Mouse (Mus musculus): ENCODE results near the gene Reep6.
A peak's percentile ranks its signal among the peaks of the same experiment; 100 is the strongest.

The Reep6 gene

DNA sequence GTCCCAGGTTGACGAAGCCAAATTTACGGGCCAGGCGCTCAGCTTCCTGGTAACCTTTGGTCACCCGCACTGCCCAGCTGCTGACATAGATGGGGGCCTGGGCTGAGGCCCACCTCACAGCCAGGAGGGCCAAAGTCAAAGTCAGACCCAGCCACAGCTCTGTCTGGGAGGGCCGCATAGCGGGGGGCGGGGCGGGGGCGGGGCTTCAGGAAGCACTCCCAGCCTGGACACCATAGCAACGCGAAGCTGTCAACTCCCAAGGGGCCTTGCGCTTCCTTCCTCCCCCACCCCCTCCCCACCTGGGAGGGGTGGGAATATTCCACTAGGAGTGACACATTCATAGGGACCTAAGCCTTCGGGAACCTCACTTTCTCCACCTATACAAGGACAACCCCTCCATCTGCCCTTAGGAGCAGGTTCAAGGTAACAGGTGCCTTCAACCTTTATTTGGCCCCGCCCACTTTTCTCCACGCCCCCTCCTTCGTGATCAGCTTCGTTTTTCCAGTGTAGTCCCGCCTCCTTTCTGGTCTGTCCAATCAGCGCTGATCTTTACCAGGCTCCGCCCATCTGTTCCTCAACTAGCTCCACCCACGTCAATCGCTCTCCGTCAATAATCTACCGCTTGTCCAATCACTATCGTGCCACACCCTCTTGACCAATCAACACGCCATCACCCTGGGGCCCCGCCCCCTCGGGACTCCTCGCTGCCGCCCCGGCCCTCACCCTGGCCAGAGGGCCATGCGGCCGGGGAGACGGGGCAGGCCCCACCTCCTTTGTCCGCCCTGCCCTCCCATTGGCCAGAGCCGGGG is at the start of gene Reep6, which contains the start of gene Pcsk4:
Gene Reep6, plus strand, starts transcription at position 681 of the 809 bp plus-strand sequence.
Gene Pcsk4, minus strand, starts transcription at position 226 of the 809 bp plus-strand sequence.
- DNase-seq, result peak; percentile 98

DNA sequence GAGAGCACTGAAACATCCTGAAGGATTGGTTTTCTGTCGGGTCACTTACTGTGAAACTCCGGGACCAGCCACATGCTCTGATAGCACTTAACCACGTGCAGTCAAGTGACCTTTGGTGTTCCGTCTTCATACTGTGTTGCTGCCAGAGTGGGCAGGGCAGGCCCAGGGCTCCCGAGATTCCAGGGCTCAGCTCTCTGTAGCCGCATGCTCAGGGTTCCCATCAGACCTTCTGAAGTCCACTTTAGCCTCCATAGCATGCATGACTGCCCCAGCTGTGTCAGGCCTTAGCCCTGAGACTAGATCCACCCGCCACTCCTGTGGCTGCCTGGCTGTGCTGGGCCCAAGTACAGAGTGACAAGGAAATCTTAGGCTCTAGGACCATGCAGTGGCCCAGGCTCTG is 48.4 kb upstream of the Reep6 start:
- no peak for DNase-seq

DNA sequence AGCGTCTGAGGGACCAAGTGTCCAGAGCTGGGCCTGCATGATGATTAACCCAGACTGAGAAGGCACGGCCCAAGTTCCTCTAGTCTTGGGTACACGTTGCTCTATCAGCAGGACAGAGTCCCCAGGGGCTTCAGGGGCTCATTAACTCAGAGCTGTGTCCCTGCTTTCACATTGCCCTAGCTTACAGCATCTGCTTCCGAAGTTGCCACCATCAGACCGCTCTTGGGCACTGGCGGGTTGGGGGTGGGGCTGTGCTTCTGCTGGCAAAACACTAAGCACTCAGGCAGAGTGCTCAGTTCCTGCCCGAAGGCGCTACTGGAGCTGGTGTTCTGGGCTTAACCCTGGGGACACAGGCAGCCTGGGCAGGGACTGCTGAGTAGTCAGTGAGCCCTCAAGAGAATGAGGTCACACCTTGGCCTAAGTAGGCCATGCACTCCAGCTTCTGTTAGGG is 47.8 kb upstream of the Reep6 start:
- no peak for DNase-seq

DNA sequence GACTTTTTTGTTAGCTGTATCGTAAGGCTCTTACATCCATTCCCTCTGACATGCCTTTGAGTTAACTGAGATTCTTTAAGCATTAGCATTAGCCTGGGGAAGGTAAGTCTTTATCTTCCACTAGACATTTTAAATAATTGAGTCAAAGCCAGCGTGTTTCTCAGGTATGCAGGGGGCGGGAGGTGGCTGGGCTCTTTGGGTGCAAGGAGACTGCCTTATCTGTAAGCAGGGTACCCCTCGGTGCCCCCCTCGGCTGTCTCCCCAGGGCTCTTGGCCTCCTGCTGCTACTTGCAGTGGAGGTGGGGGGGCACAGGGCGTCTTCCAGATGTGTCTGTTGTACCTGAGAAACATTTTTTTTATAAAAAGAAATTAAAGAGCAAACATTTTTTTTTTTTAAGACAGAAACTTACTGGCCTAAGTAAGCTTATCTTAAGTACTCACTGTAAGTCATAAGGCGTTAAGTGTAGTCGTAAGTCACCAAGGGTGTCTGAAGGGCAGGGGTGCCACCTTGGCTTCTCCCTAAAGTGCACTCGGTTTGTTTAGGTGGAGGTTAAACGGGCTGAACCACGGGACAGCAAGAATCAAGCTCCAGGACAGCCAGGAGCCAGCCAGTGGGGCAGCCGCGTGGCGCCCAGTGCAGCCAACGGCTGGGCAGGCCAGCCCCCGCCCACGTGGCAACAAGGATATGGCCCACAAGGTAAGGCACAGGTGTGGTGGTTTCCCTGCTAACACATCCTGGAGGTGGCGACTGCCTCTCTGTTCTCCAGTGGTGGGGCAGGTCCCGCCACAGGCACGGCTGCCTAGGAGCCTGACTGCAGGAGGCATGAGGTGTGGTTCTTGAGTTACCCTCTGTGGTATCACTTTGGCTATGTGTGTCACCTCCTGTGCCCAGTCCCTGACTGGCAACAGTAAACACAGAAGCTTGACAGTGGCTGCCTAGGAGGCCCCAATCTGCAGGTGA is 47.0 kb upstream of the Reep6 start:
- no peak for DNase-seq

DNA sequence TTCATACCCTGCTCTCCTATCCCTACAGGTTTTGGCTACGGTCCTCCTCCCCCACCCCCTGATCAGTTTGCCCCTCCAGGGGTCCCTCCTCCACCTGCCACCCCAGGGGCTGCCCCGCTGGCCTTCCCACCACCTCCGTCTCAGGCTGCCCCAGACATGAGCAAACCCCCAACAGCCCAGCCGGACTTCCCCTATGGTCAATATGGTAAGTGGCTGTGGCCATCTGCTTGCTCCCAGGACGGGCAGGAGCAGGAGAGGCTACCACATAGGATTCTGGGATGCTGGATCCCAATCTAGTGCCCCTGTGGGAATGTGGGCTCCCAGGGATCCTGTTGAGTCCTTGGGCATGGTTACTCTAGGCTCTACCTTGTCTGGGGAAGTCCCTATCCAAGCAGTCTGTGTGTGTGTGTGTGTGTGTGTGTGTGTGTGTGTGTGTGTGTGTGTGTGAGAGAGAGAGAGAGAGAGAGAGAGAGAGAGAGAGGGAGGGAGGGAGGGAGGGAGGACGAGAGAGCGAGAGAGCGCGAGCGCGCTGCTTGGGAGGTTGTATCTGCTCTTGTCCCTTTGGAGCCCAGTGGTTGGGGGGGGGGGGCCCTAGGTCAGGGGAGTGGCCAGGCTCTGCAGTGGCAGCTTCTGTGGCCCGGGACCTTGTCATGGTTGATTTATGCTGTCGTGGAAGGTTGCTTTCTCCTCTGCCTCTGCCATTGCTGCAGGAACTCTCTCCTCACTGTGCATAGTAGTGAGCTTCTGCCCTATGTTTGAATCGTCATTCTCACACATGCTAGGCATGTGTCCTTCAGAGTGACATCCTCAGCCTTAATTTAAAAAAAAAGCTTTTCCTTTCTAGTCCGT is 44.3 kb upstream of the Reep6 start:
- DNase-seq, result no peak

DNA sequence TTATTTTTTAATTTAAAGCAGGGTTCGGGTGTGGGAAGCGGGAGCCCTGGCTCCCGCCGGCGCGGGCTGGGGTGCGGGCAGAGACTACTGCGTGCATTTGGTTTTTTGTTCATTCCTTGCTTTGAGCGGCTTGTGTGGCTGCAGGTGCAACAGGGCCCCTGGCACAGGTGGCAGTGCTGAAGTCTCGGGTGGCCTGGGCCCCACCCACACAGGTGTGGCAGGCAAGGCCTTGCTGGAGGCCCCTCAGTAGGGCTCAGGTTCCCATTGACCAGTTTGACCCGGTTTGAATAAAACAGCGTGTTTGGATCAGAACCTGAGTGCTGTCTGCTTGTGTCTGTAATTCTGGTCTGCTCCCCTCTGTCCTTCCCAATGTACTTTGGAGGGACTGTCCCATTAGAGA is 41.7 kb upstream of the Reep6 start:
- no peak for DNase-seq

DNA sequence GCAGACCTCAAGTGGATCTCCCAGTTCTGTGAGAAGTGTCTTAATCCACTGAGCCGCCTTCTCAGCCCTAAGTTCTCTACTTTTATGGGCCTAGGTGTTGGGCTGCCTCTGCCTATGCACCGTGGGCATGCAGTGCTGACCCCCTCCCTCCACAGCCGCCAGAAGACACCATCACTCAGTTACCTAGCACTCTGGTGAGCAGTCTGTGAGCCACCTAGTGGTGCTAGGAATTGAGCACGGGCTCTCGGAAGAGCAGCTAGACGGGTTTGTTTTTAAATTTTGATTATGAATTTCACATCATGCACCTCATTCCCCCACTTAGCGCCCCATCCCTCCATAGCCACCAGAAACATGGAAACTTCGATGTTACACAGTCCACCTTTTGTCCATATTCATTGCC is 41.1 kb upstream of the Reep6 start:
- no peak for DNase-seq

DNA sequence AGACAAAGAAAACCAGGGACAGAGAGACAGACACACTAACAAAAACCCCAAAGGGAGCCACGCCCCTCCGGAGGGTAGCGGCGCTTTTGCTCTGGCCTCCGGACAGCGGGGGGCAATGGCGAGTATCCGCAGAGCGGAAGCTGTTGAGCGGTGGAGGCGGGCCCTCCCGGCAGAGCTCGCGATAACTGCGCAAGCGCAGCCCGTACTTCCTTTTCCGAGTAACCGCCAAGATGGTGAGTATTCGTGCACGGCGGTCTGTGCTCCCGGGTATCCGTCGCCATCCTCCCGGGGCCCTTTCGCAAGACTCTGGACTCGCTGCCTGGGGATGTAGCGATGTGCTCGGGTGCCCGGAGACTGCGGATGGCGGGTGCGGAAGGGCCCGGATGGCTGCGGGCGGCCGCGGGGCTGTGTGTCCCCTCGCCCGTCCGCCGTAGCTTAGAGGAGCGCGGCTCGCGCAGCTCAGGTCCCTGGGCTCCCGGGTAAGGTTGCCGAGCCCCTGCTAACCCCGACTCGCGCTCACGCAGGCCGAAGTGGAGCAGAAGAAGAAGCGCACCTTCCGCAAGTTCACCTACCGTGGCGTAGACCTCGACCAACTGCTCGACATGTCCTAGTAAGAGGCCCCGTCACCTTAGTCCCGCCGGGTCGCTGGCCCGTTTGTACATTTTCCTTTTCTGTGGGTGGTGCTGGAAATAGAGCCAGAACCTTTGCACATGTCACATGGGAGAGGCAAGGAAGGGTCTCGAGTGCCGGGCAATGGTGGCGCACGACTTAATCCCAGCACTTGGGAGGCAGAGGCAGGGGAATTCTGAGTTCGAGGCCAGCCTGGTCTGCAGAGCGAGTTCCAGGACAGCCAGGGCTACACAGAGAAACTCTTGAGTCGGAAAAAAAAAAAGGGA is 37.3 kb upstream of the Reep6 start, which contains the start of gene Rps15:
Gene Rps15, plus strand, starts transcription at position 203 of the 896 bp plus-strand sequence.
- DNase-seq, result peak; percentile 94

DNA sequence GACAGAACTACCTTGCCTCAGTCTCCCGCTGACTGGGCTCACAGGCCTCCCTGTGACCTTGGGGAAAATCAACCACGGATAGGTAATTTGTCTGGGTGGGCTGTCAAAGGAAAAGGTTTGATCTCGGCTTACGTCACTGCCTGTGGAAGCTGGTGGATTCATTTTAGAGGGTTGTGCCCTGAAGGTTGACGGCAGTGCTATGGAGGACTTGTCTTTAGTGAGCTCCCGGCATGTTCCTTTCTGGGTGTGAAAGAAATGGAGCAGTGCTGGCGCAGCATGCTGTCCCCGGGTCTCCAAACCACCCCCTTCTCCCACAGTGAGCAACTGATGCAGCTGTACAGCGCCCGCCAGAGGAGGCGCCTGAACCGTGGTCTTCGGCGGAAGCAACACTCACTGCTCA is 36.4 kb upstream of the Reep6 start:
- no peak for DNase-seq

DNA sequence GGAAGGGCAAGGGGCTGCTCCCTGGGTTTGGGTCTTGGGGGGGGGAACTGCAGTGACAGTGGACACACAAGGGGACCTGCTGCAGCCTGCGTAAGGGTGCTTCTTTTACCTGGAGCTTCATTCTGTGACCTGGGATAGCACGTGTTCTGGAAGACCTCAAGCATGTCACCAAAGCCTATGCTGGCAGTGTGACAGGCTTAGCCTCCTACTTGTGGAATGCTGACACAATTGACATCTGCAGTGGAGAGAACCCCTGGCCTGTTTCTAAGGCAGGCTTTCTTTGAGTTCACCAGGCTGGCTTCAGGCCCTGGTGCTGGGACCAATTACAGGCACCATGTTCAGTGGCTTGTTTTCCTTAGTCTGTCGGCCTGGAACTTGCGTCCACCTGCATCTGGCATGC is 35.4 kb upstream of the Reep6 start:
- no peak for DNase-seq

DNA sequence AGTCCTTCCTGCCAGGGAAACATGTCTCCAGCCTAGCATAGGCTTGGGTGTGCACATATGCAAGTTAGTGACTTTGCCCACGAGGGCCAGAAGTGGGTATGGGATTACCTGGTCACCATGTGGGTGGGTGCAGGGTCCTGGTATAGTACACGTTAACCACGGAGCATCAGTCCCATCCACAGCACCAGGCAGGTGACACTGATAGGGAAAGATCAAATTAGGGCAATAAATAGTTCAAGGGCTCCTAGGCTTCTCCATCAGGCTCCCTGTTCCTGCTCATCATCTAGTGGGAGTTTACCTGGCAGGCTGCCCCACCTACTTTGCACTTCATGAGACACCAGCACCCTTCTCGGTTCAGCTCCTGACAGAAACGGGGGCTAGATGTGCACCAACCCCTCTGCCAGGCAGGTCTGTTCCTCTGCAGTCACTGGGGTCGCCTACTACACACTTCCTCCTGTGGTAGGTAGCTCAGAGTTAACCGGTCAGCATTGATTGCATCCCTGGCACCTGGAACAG is 34.9 kb upstream of the Reep6 start:
- no peak for DNase-seq

DNA sequence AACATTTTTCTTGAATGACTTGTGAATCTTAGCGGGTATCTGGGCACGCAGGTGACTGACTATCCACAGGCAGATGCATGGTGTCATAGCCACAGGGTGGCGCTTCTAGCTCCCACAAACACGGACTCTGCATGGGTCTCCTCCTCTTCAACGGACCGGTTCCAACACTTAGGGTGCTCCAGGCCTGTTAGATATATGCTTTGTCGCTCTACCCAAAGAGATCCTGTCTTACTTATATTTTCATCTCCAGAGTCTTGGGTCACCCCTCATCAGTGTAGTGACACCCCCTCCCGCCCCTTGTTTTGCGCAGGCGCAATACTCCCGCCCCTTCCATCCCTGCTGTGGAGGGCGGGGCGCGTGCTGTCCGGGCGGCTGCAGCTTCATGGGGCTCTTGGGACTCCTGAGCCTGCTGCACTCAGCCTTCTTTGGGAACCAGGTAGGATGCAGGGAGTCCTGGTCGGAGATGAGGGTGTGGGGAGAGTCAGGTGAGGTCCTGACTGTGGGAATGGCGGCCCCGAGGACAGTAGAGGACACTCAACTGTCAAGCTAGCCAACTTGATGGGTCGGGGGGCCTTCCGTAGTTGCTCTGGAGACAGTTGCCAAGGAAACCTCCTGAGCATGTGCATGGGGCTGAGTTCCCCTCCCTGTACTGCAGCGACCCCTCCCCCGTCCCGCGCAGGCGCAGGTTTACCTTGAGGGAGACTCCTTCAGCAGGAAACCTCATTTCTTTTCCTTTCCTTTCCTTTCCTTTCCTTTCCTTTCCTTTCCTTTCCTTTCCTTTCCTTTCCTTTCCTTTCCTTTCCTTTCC is 33.9 kb upstream of the Reep6 start, which contains the start of gene Apc2:
Gene Apc2, plus strand, starts transcription at position 360 of the 808 bp plus-strand sequence.
- peak; percentile 73 for DNase-seq

DNA sequence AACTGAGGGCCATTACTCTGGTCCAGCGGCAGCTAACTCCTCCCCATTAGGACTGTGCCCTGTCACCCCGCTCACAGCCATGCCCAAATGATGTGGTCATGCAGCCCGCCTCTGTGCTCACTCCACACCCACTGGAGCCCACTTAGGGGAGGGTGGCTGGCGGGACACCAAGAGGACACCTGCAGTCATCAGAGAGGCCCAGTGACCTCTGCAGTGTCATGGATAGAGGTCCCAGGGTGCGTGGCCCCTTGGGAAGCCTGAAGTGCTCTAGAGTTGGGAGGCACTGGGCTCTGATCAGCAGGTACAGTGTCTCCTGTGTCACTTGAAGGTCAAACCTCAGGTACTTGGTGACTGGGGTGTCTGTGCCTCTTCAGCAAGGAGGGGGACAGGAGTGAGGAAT is 32.9 kb upstream of the Reep6 start:
- no peak for DNase-seq

DNA sequence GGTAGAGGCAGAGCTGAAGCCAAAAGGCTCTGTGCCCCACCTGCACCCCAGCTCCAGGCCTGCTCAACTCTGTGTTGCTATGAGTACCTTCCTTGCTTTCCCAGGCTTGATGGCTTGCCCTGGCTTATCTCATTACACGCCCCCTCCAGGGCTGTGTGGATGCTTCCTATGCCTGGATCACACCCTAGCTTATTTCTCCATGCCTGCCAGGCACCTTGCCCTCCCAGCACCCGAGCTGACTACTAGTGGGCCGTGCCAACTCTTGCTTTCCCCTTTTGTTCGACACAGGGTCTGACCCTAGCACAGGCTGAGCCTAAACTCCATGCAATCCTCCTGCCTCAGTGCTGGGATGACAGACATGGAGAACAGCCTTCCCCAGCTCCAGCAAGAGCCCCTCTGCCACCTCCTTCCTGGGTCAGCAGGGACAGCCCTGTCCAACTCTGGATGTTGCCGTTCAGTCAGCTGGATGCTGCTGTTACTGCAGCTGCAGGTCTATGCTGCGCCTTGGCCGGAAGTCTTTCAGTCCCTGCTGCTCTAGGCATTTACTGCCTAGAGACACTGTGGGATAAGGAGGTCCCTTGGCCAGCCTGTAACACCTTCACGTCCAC is 32.1 kb upstream of the Reep6 start:
- DNase-seq, result no peak

DNA sequence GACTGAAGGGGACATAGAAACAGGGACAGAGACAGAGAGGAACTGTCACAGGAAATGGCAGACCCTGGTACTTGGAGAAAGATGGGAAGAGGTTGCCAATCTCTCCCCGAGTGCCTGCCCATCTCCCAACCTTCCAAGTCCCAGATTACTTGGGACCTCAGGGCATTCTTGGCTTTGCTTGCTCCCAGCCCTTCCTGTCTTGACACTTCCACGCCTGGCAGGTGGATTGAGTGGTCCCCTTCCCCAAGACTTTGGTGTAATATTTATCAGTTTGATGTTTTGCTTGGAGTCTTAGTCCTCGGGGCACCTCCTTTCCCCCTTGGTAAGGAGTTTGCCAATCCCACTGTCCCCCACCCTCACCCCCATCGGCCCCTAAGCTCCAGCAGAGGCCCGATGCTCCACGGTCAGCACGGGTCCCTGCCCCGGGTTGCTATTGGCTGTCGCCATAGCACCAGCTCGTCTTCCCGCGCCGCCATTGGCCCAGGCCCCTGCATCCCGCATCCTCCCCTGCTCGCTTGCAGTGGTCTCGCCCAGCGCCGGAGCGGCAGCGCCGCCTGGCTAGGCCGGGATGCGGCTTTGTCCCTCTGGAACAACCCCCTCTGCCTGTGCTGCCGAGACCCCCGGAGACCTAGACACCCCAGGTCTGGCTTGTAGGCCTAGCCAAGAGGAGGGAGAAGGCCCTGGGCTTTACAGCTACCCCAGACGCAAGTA is 31.0 kb upstream of the Reep6 start:
- DNase-seq, result peak; percentile 92

DNA sequence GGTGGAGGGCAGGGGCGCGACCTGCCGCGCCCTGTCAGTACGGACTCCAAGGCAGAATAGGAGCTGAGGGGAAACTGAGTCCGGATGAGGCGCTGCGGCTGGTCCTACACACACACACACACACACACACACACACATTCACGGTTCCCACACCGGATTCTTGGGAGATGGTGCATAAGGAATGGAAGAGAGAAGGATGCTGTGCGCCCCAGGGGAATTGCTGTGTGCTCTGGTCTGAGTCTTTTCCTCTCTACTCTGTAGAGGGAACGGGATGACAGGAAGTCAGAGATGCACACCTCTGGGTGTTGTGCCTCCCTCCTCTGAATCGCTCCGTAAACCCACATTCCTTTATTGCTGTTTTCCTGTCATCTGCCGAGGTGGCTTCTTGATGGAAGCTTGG is 30.5 kb upstream of the Reep6 start:
- DNase-seq, result no peak

DNA sequence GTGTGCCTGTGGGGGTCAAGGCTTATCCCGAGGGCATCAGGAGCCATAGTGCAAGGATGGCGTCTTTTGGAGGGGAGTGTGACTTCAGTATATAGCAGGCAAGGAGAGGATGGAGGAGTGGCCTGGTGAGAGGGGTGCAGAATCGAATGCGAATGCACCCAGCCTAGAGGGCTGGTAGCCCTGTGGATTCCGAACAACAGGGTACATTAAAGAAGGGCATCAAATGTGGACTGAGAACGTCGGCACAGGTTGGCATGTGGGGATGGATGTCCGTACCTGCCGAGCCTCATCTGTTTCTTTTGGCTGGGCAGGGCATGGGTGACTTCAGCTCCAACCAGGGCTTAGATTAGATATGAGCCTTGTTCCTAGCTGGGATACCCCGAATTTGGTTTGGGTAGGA is 29.9 kb upstream of the Reep6 start:
- no peak for DNase-seq

DNA sequence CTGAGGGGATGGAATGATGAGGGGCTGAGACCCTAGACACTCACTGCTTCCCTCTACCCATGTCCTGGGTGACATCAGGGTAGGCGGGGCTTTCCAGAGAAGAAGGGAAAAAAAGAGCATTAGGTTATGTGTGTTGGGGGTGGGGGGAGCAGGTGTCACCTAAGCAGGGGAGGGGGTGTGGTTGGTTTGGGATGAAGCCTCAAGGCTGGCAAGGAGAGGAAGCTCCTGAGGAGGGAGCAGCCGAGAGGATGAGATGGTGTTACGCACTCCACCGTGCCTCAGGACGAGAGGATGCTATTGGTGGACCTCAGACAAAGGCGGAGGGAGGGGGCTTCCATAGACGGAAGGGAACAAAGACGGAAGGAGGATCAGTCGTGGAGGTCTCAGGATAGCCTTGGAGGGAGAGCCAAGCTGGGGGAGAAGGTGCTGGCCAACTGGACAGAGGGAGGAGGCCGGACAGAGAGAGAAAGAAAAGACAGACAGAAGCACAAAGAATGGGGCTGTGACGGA is 29.0 kb upstream of the Reep6 start:
- DNase-seq, result no peak

Data from layer of hippocampus, adult 9-11 months (tissue).